Mouse (Mus musculus) ovary, adult 18-20 months (tissue): ENCODE data around the gene Bcl10.
"Not testable (repeated sequence)": the region's sequence is repeated elsewhere in the genome, so short reads cannot be mapped to it uniquely, and the experiment has no call there.

Source experiments
- DNase-seq: peaks from one replicate; pipeline ENCODE4 v3.0.0; 2022; ENCODE audit warnings: low spot score, mixed read lengths

The Bcl10 gene

GRCm38 (mm10) chr3:145913942-145914341, 8.7 kb upstream of the Bcl10 start:
- not testable (repeated sequence) for DNase-seq

- DNase-seq: no peak
These were observed 6.2 kb upstream of the Bcl10 start for GRCm38 (mm10) chr3:145916374-145916773.

- no peak for DNase-seq
These were observed 5.8 kb upstream of the Bcl10 start for GRCm38 (mm10) chr3:145916826-145917225.

DNA sequence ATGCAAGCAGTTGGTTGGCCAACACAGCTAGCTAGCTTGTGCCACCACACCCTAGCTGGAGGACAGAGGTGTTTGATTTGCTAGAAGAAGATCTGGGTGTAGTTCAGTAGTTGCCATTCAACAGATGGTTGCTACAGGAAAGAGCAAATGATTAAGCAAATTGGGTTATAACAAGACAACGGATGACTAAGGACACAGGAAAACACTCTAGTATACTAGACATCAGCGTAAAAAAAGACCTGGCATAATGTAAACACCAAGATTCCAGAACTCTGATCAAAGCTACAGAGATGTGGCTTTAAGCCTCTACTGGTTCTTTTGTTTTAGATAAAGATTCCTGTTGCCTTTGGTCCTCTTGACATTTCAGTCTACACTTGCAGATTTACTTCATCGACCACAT, 367 bp downstream of the Bcl10 start:
- DNase-seq: no peak

DNA sequence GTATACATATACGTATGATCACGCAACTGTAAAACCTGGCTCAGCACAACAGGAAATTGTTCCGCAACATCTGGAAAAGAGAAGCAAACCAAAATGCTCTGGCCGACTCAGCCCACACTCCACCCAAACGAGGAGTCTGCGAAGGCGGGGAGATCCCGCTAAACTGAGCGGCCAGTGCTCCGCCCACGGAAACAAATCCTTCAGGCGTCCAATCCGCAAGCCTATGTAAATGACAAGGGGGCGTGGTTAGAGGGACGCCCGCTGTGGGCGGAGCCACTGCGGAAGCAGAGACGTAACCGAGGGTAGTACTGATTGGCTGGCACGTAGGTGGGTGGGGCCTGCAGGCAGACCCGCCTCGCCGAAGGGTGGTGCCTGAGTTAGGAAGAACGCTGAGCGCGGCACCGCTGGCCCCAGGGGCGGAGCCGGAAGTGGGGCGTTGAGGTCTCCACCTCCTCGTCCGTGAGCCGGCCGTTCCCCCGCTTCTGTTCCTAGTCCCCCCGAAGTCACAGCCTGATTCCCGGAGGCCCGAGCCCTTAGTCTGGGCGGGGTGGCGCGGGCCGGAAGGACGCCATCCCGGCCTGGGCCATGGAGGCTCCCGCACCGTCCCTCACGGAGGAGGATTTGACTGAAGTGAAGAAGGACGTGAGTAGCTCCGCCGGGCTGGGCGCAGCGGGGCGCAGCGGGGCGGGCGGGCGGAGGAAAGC, 1.4 kb downstream of the Bcl10 start:
- peak; percentile 99 for DNase-seq

DNA sequence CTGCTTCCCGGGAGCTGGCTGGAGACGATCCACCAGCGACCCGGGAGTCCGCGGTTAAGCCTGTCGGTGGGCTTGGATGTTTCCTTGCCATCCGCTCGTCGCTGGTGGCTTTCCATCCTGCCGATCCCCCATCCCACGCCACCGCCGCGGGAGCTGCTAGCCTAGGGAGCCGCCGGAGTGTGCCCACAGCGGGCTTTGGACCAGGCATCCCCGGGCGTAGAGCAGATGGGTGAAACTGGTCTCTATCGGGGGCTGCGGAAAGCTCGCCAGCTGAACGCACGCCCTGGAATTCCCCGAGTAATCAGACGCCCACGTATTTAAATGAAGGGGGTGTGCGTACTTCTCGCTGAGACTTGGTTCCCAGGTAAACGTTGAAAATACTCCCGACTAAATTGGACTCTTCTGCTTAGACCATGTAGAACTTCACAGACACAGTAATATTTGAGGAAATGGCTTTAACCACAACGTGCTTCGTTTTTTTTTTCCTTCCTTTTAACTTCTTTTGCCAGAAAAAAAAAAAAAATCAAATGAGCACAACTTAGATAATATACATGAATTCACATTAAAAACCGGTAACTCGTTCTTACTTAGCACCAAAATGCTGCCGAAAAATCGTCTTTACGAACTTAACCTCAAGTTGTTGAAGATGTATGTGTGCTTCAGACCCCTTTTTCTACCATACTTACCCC, 2.2 kb downstream of the Bcl10 start:
- DNase-seq: peak; percentile 34

GRCm38 (mm10) chr3:145925506-145925905, 2.9 kb downstream of the Bcl10 start:
- no peak for DNase-seq

- DNase-seq: no peak
These were observed 7.2 kb downstream of the Bcl10 start for GRCm38 (mm10) chr3:145929525-145930400.

DNA sequence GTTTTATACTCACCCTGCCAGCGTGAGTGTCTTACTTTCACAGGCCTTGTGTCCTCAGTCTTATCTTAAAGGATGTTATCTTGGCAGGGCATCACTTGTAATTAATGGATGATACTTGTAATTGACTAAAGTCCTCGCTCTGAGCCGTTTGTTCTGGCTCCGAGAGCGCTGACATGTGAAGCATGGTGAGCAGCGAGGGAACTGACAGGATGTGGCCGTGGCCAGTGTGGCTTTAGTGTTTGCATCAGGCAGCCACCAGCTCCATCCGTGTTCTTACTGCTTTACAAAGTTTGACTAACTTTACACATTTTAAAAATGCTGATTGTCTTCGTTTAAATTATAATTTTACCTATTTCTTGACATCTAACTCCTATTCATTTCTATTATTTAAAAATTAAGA, 11.2 kb downstream of the Bcl10 start:
- no peak for DNase-seq

DNA sequence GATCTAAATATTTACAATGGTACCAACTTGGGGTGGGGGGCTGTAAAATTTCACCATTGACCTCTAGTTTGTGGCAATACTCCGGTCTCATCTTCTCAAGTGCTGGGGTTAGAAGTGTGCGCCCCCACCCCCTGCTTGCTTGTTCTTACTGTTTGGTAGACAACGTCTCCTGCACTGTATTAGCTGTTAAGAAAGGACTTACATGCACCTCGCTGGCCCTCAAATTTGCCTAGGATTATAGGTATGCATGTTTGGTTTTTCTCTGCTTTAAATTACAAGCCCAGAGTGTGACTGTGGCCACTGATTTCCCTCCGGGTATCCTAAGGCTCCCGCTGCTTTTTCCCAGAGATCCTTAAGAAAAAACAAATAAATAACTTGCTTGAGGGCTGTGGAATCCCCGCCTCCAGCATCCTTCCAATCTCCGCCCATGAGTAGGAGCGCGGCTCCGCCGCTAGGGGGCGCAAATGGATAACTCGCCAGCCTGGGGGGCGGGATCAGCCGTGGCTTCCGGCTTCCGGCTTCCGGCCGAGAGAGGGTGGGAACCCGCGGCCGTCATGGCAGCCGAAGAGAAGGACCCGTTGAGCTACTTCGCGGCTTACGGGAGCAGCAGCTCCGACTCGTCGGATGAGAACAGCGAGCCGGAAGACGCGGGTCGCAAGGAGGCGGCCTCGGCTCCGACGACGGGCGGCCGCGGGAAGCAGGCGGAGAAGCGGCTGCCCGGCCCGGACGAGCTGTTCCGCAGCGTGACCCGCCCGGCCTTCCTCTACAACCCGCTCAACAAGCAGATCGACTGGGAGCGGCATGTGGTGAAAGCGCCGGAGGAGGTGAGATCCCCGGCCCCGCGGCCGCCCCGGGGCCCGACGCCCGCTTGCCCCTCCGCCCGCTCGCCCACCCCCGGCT, 15.2 kb downstream of the Bcl10 start, which contains the start of gene 2410004B18Rik:
Gene 2410004B18Rik (plus strand): TSS at position 510 of the 900 bp plus-strand sequence.
- DNase-seq: peak; percentile 78

- DNase-seq: no peak
These were observed 16.1 kb downstream of the Bcl10 start for GRCm38 (mm10) chr3:145938405-145939349.

GRCm38 (mm10) chr3:145939402-145939801, 16.8 kb downstream of the Bcl10 start:
- no peak for DNase-seq

DNA sequence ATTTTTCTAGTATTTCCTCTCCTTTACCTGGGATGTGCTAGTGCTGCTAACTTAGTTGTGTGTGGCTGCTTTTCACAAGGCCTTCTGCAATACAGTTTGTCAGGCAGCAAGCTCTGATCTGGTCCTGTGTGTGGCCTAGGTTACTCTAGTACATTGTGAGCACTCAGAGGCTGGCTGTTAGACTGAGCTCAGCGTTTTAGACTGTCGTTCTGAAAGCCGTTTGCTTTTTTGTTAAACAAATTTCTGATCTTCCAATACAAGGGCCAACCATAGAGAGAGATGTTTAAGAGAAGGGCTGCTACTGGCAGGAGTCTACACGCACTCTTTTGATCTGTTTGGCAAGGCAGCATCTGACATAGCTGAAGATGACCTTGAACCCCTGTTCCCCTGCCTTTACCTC, 17.4 kb downstream of the Bcl10 start:
- DNase-seq: no peak

DNA sequence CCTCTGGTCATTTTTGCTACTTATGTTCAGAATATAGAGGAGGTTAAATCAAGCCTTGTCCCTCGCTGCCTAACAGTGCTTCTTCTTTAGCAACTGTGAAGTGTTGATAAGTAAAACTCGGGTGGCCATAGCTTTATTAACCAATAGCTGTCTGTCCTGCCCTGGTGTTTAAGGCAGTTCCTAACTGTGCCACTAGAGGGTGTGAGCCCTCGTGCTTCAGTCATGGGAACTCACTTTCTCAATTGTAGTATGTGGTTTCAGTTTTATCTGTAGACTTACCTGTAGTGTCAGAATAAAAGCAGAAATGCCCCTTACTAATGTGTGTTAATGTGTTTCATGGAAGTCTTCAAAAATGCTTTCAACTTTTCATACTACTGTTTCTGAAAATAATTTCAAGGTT, 19.4 kb downstream of the Bcl10 start:
- DNase-seq: no peak

DNA sequence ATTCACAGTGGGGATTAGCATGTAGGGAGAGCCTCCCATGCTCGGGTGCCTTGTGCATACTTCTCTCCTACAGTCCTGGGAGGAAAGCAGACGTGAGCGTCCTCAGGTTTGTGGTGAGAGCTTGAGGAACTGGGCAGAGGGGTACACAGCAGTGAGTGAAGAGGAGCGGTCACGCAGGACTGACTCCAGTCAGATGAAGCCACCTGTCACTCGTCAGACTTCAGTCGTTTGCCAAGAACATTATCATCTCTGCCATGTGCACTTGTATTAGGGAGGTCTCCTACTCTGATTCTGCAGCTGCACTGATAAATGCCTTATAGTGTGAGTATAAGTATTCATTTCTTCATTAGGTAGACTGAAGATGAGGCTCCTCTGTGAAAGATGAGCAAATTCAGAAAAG, 21.7 kb downstream of the Bcl10 start:
- no peak for DNase-seq

DNA sequence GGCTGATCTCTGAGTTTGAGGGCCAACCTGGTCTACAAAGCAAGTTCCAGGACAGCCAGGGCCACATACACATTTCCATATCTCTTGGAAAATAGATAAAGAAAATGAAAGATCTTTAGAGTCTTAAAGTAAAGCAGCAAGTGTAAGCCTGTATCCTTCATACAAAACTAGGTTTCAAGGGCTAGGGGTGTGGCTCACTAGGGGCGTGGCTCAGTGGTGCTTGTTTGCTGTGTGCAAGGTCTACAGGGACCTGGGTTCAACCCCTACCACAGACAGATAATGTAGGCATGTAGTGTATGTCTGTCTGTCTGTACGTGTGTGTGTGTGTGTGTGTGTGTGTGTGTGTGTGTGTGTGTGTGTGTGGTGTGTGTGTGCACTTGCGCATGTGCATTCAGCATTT, 23.3 kb downstream of the Bcl10 start:
- DNase-seq: no peak

DNA sequence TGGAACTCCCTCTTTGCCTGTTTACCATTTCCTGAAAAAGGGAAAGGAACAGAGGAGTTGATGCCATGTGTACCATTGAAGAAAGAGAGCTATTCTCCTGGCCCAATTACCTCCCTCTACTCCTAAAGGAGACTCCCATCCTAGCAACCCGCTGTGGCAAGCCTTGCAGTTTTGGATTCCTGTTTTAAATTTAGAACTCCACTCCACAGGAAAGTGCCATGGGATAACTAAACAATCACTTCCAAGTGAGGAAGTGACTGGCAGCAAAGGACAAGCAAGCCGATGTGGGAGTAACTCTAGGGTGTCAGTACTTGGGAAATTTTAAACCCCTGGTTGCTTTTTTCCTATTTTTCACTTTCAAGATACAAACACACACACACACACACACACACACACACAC, 24.1 kb downstream of the Bcl10 start:
- no peak for DNase-seq

DNA sequence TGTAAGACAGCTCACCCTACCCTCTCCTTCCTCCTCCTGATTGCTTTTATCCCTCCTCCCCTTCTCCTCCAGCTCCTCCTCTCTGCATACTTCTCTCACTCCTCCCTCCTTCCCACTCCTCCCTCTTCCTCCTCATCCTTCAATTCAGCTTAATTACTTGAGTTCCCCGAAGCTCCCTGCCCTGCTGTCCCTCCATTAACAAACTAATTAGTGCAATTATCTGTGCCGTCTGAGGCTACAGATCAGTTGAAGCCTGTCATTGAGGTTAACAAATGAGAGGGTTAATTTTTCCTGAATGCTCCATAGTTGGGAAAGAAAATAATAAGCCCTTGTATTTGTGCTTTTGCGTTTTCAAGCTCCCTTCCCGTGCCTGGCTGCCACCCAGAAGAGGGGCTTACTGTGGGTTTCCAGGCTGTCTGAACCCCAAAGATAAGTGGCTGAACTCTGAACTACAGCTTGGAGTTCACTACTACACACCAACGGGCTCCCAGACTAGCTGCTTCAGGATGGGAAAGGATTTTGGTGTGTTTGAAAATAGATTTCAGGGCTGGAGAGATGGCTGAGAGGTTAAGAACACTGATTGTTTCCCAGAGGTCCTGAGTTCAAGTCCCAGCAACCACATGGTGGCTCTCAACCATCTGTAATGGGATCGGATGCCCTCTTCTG, 25.1 kb downstream of the Bcl10 start:
- DNase-seq: no peak

DNA sequence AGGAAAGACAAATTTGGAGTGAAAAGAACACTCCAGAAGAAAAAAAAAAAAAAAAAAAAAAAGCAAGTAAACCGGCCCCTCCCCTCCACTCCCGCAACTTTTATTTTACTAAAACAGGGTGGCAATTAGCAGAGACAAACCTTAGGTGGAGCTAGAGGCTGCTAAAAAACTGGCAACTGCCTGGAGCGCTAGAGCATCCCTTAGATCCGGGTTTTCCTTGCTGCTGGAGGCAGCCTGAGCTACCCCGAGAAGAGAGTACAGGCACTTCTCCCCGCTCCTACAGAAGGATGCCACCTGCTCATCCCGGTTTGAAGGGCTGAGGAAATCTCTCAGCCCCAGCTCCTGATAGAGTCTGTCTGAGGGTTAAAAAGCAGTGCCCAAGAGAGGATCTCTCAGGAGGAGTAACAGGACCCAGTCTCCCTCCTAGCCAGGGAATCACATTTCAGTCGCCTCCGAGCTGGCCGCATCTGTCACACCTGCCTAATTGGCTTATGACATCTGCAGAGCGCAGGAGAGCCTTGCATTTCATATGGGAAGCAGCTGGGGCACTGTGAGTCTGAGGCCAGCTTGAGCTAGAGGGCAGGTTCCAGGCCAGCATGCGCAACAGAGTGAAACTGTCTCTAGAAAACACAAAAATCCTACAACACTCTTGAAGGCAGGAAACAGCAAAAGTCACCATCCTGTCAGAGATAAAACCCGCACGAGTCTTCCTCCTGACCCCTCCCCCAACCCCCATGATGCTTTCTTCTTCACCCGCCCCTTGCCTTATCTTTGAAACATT, 27.6 kb downstream of the Bcl10 start:
- DNase-seq: no peak
